Mouse (Mus musculus) bone marrow macrophage, adult 2 months (primary cell): ENCODE results near the gene Col19a1.

Source experiments
- CTCF ChIP-seq: IDR thresholded peaks from 2 replicates; pipeline ENCODE4 v1.5.1; 2012; ENCODE audit warnings: low read depth, mild to moderate bottlenecking, low read length, moderate library complexity
- POLR2A ChIP-seq: IDR thresholded peaks from 2 replicates; pipeline ENCODE4 v1.6.1; 2012; ENCODE audit warnings: mild to moderate bottlenecking, low read depth, low read length, borderline replicate concordance

DNA sequence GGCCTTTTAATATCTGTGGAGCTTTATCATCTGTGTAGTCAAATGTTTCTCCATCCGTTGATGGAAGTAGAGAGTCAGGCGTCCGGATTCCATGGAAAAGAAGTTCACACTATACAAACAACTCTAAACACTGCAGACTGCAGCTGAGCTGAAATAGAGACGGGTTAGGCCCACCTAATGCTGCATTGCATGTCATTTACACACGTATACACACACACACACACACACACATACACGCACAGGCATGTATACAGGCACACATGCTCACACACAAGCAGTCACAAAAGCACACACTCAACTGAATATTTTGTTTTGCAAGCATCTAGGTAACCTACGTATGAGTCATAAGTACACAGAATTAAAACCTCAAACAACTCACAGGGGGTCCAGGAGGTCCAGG, 284.2 kb downstream of the Col19a1 start:
- TF ChIP-seq CTCF (no peak), POLR2A (no peak)
